ENCODE assay signal across 8 mouse cellular contexts in the genomic region with DNA sequence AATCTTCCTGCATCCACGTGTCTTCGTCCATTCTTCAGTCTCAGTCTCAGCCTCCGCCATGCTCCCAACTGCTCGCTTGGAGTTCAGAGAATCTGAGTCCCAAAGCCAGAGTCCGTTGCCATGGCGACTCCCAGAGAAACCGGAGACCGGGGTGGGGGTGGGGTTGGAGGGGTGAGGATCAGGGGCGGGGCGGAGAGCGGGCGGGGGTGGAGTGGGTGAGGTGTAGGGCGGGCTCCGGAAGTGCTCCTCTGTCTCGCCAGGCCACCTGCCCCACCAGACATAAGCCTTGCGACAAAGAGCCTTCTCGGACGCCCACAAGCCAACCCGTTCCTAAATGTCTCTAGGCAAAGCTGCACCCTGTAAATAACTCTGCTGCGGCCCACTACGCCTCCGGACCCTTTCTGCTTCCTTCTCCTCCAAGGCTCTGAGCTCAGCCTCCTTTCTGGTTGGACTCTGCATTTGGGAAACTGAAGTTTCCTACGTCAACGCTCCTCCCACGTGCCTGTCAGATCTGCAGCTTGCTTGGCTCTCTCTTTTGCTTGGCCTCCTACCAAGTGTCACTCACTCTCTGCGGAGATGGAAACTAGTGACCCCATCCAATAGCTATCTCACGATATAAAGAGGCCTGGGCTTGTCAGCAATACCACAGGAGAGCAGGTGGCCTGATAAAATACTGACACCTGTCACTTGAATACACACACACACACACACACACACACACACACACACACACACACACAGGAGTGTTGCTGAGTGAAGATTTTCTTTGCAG. TPM values are rescaled to one million over a fixed set of nuclear protein-coding genes. Genes with fewer than 3 reads are reported as not detected.
DNase-seq lines count a peak whose midpoint lies in the region; ATAC-seq and TF ChIP-seq lines count a peak whose summit lies in the region.

A gene (minus strand): TSS at position 94 of the 772 bp plus-strand sequence.

- peak within 1 kb of the TSS; percentile 53 for H3K9ac ChIP-seq in hindbrain, embryonic 13.5 days
- no peak within 1 kb of the TSS for H3K9ac ChIP-seq in lung, postnatal 0 days (replicated peaks; ENCODE audit: low read depth)

- no peaks in the 10 kb centered on the region for H3K9me3 ChIP-seq in hindbrain, embryonic 13.5 days
- H3K9me3 ChIP-seq in lung, postnatal 0 days (ENCODE audit: low read length), result no peaks in the 10 kb centered on the region

- peak within 1 kb of the TSS; percentile 67 for H3K4me2 ChIP-seq in hindbrain, embryonic 13.5 days
- peak within 1 kb of the TSS; percentile 59 for H3K4me2 ChIP-seq in lung, postnatal 0 days (replicated peaks; ENCODE audit: low read depth, low read length)

- WGBS in hindbrain, embryonic 13.5 days, result under 1% methylated on average over 23 of the region's 27 CpGs
- WGBS in lung, postnatal 0 days, result under 1% methylated on average over 24 of the region's 27 CpGs
- under 1% methylated on average over 27 of the region's 27 CpGs for WGBS in thymus, adult 2 months

- TF ChIP-seq EP300 in lung, postnatal 0 days (IDR thresholded peaks at IDR 0.05), result no peak

- H3K4me3 ChIP-seq in hindbrain, embryonic 13.5 days, result peak within 1 kb of the TSS; percentile 42
- peak within 1 kb of the TSS; percentile 35 for H3K4me3 ChIP-seq in lung, postnatal 0 days (ENCODE audit: low read depth, low read length)
- H3K4me3 ChIP-seq in thymus, adult 2 months (ENCODE audit: control insufficient read depth, insufficient read depth, low read length), result peak within 1 kb of the TSS; percentile 68

- peaks cover 29% of the 10 kb centered on the region for H3K27me3 ChIP-seq in hindbrain, embryonic 13.5 days
- no peaks in the 10 kb centered on the region for H3K27me3 ChIP-seq in lung, postnatal 0 days (replicated peaks; ENCODE audit: insufficient read depth, low read length)
- no peaks in the 10 kb centered on the region for H3K27me3 ChIP-seq in thymus, adult 2 months (ENCODE audit: control insufficient read depth, insufficient read depth, low read length)

- no peak for TF ChIP-seq POLR2A in thymus, adult 2 months (IDR thresholded peaks at IDR 0.05; ENCODE audit: control insufficient read depth, extremely low read depth, insufficient read depth, low read length, poor library complexity)

- peak; percentile 93 for ATAC-seq in hindbrain, embryonic 13.5 days (ENCODE audit: low FRiP score)
- ATAC-seq in lung, postnatal 0 days, result peak; percentile 95

- H3K27ac ChIP-seq in hindbrain, embryonic 13.5 days, result peak within 1 kb of the TSS; percentile 76
- peak within 1 kb of the TSS; percentile 68 for H3K27ac ChIP-seq in lung, postnatal 0 days (ENCODE audit: low read length)
- peak within 1 kb of the TSS; percentile 27; the same call in 1 of the 2 replicates for H3K27ac ChIP-seq in thymus, adult 2 months (ENCODE audit: control insufficient read depth, insufficient read depth, low read length)

- no peak for TF ChIP-seq CTCF in lung, postnatal 0 days (IDR thresholded peaks at IDR 0.05)
- TF ChIP-seq CTCF in thymus, adult 2 months (IDR thresholded peaks at IDR 0.05; ENCODE audit: borderline replicate concordance, control insufficient read depth, extremely low read depth, insufficient read depth, low read length, poor library complexity), result no peak

- DNase-seq in Muller cell, postnatal 12 days (ENCODE audit: inconsistent ontology term), result peak; percentile 88
- peak; percentile 44 for DNase-seq in cerebellum, adult 9-11 months
- DNase-seq in frontal cortex, postnatal 25 days (ENCODE audit: low spot score in 2 of 2), result peak; percentile 58 to 68
- peak; percentile 77 to 85 for DNase-seq in layer of hippocampus, postnatal 14 days (ENCODE audit: low spot score in 2 of 2)
- DNase-seq in lung, postnatal 0 days (ENCODE audit: low spot score), result peak; percentile 86
- peak; percentile 14 for DNase-seq in ovary, postnatal 10 days (ENCODE audit: low spot score)
- peak; percentile 60 for DNase-seq in thymus, adult 2 months

- H3K36me3 ChIP-seq in hindbrain, embryonic 13.5 days, result no peaks in the 10 kb centered on the region
- H3K36me3 ChIP-seq in lung, postnatal 0 days (ENCODE audit: insufficient read depth, low read length), result no peaks in the 10 kb centered on the region
- no peaks in the 10 kb centered on the region for H3K36me3 ChIP-seq in thymus, adult 2 months (ENCODE audit: control insufficient read depth, insufficient read depth, low read length)

- H3K4me1 ChIP-seq in hindbrain, embryonic 13.5 days (replicated peaks), result peaks cover 12% of the 10 kb centered on the region
- H3K4me1 ChIP-seq in lung, postnatal 0 days (ENCODE audit: insufficient read depth, low read depth, low read length), result no peaks in the 10 kb centered on the region
- H3K4me1 ChIP-seq in thymus, adult 2 months (replicated peaks; ENCODE audit: control insufficient read depth, insufficient read depth, low read length), result peaks cover 6% of the 10 kb centered on the region; the same call in 1 of the 2 replicates

RNA-seq across cellular contexts. Expression of the gene that starts here (rescaled TPM):
- polyA plus RNA-seq in hindbrain, embryonic 13.5 days (2015; fragmentation: Nextera tagmentation; extraction: Ambion mirVana), result 0.48 TPM in 1 of 2 replicates, not detected in the other
- not detected for total RNA-seq in layer of hippocampus, postnatal 14 days (2021)
- 0.08 and 0.13 TPM in 2 replicates for polyA plus RNA-seq in lung, postnatal 0 days (2015; fragmentation: Nextera tagmentation; extraction: Ambion mirVana)
- not detected in 2 replicates for polyA plus RNA-seq in thymus, adult 2 months (2012; rRNA removed)

Comparison
In these comparisons a context has a peak if more than half of its experiments do, and no peak if none do; other contexts are left out.
1. Peak in every context shown above with its lines: DNase-seq, ATAC-seq, H3K4me3 ChIP-seq and H3K27ac ChIP-seq.
2. Peak in ATAC-seq, H3K4me3 ChIP-seq, H3K27ac ChIP-seq, H3K9ac ChIP-seq and H3K4me2 ChIP-seq in hindbrain, embryonic 13.5 days; RNA of the gene not detected or under 1 TPM.
3. Peak in DNase-seq in layer of hippocampus, postnatal 14 days; RNA of the gene not detected or under 1 TPM.
4. Peak in DNase-seq, ATAC-seq, H3K4me3 ChIP-seq, H3K27ac ChIP-seq and H3K4me2 ChIP-seq in lung, postnatal 0 days; RNA of the gene not detected or under 1 TPM.
5. Peak in DNase-seq, H3K4me3 ChIP-seq and H3K27ac ChIP-seq in thymus, adult 2 months; RNA of the gene not detected or under 1 TPM.
6. DNase-seq: peak in every context shown above with its lines; median percentile 88 in Muller cell, postnatal 12 days; 86 in lung, postnatal 0 days; 81 in layer of hippocampus, postnatal 14 days; 63 in frontal cortex, postnatal 25 days; 60 in thymus, adult 2 months; 44 in cerebellum, adult 9-11 months; 14 in ovary, postnatal 10 days.